Mouse (Mus musculus): ENCODE results near the gene Cfap58. TPM values are rescaled to one million over a fixed set of nuclear protein-coding genes. Genes with fewer than 3 reads are reported as not detected.

Gene Cfap58
- polyA plus RNA-seq, 1 experiment from 2014 or later: 0.08 TPM

Small RNAs within 50 kb of the gene (microRNA-seq; reads per million reads assigned to microRNA genes)
- gene Gm22240: 0.61 reads per million

Other genes with a start within 250 kb of the Cfap58 start
- gene Col17a1, start 245.6 kb upstream of the Cfap58 start, polyA plus RNA-seq (2015; fragmentation: Nextera tagmentation; extraction: Ambion mirVana): 0.51 and 1.1 TPM in 2 replicates
- 194 and 210 TPM in 2 replicates for gene Sfr1, start 206.0 kb upstream of the Cfap58 start, polyA plus RNA-seq (2015; fragmentation: Nextera tagmentation; extraction: Ambion mirVana)
- gene Gsto1, start 82.7 kb upstream of the Cfap58 start, polyA plus RNA-seq (2015; fragmentation: Nextera tagmentation; extraction: Ambion mirVana): 85.2 and 89.5 TPM in 2 replicates
- gene Gsto2, start 72.1 kb upstream of the Cfap58 start, polyA plus RNA-seq (2015; fragmentation: Nextera tagmentation; extraction: Ambion mirVana): 1.0 and 1.4 TPM in 2 replicates
- 0.09 and 0.15 TPM in 2 replicates for gene Cfap43, start 18.4 kb upstream of the Cfap58 start, polyA plus RNA-seq (2015; fragmentation: Nextera tagmentation; extraction: Ambion mirVana)
- gene Itprip, start 18.4 kb upstream of the Cfap58 start, polyA plus RNA-seq (2015; fragmentation: Nextera tagmentation; extraction: Ambion mirVana): 19.9 and 20.4 TPM in 2 replicates